Mouse (Mus musculus): ENCODE results near the gene Hif3a. TPM values are rescaled to one million over a fixed set of nuclear protein-coding genes. Genes with fewer than 3 reads are reported as not detected.
A peak's percentile ranks its signal among the peaks of the same experiment; 100 is the strongest.
"Not testable (repeated sequence)": the region's sequence is repeated elsewhere in the genome, so short reads cannot be mapped to it uniquely, and the experiment has no call there.

Hif3a gene
- 6.9 and 8.9 TPM in 2 replicates for polyA plus RNA-seq (2015; fragmentation: Nextera tagmentation; extraction: Ambion mirVana)

DNA sequence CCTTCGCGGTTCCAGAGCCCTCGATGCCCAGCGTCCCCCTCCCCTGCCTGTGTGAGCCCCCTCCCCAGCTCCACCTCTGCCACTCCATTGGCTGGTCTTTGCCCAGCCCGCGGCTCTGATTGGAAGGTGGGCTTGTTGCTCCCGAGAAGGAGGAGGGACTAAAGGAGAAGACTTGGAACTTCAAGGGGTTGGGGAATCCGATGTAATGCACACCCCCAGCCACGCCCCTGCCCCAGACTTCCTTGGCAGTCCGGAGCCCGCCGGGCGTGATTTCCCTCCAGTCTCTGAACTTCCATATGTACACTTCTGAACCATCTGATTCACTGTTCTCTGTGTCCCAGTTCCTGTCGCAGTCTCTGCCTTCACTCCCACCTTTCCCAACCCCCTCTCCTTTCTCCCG is at the start of gene Hif3a:
Gene Hif3a, minus strand, starts transcription at position 39 of the 400 bp plus-strand sequence.
- Histone ChIP-seq H3K4me2 (ENCODE audit: low read length) (peak within 1 kb of the TSS; percentile 82), H3K27me3 (replicated peaks; ENCODE audit: control insufficient read depth, insufficient read depth, low read length) (peaks cover 3% of the 10 kb centered on the region; the same call in 1 of the 2 replicates), H3K4me1 (ENCODE audit: control insufficient read depth, insufficient read depth, low read depth, low read length) (peaks cover 11% of the 10 kb centered on the region), H3K27ac (ENCODE audit: low read depth, low read length) (peak within 1 kb of the TSS; percentile 78), H3K36me3 (ENCODE audit: control insufficient read depth, insufficient read depth, low read length) (no peaks in the 10 kb centered on the region), H3K4me3 (ENCODE audit: low read length) (peak within 1 kb of the TSS; percentile 50), H3K9me3 (ENCODE audit: control insufficient read depth, low read length) (no peaks in the 10 kb centered on the region), H3K9ac (ENCODE audit: low read depth, low read length) (peak within 1 kb of the TSS; percentile 66)
- WGBS = 0% methylated on average over 15 of the region's 15 CpGs
- peak; percentile 90 for ATAC-seq

DNA sequence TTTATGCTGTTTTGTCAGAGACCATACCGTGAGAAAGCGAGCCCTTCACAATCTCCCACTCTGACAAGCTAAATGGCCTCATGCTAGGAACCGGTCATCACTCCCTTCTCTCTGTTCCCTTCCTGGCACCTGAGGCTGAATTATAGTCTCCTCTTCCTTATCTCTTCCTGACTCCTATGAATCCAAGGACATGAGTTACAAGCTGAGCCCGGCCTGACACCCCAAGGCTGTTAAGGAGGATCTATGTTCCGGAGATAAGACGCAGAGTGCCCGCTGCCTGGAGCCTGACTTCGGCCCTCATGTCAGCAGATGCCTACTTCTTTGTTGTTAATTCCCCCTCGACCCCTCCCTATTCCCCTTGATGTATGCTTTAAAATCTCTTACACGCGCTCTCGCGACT is 39.4 kb upstream of the Hif3a start:
- not testable (repeated sequence) for H3K36me3 ChIP-seq (ENCODE audit: control insufficient read depth, insufficient read depth, low read length); H3K4me1 ChIP-seq (ENCODE audit: control insufficient read depth, insufficient read depth, low read depth, low read length); H3K4me2 ChIP-seq (ENCODE audit: low read length); H3K27me3 ChIP-seq (replicated peaks; ENCODE audit: control insufficient read depth, insufficient read depth, low read length); H3K4me3 ChIP-seq (ENCODE audit: low read length); H3K9ac ChIP-seq (ENCODE audit: low read depth, low read length); H3K27ac ChIP-seq (ENCODE audit: low read depth, low read length); H3K9me3 ChIP-seq (ENCODE audit: control insufficient read depth, low read length); ATAC-seq
- 90% methylated on average over 13 of the region's 13 CpGs for WGBS

DNA sequence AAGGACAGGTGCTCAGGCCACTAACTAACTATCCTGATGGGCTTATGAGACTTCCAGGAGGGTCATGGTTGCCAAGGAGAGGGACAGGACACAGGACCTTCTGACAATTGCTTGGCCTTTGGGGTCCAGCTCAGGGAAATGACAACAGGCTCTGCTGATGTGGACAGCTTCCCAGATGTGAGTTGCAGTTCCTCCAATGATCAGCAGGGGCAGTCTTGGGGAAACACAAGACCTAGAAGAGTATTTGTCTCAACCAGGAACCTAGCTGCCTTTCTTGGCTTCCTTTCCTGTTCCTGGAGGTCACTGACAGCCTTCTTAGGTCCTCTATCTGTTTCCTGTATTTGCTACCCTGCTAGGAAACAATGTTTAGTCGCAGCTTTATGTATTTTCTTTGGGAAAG is 29.1 kb upstream of the Hif3a start:
- H3K27ac ChIP-seq (ENCODE audit: low read depth, low read length) = no peak overlapping the region
- WGBS = 9% methylated on average over 1 of the region's 1 CpGs
- H3K4me3 ChIP-seq (ENCODE audit: low read length) = no peak overlapping the region
- no peaks in the 10 kb centered on the region for H3K36me3 ChIP-seq (ENCODE audit: control insufficient read depth, insufficient read depth, low read length)
- no peak for ATAC-seq
- no peaks in the 10 kb centered on the region for H3K9me3 ChIP-seq (ENCODE audit: control insufficient read depth, low read length)
- H3K27me3 ChIP-seq (replicated peaks; ENCODE audit: control insufficient read depth, insufficient read depth, low read length) = no peaks in the 10 kb centered on the region
- no peak overlapping the region for H3K9ac ChIP-seq (ENCODE audit: low read depth, low read length)
- H3K4me2 ChIP-seq (ENCODE audit: low read length) = no peak overlapping the region
- H3K4me1 ChIP-seq (ENCODE audit: control insufficient read depth, insufficient read depth, low read depth, low read length) = no peaks in the 10 kb centered on the region

DNA sequence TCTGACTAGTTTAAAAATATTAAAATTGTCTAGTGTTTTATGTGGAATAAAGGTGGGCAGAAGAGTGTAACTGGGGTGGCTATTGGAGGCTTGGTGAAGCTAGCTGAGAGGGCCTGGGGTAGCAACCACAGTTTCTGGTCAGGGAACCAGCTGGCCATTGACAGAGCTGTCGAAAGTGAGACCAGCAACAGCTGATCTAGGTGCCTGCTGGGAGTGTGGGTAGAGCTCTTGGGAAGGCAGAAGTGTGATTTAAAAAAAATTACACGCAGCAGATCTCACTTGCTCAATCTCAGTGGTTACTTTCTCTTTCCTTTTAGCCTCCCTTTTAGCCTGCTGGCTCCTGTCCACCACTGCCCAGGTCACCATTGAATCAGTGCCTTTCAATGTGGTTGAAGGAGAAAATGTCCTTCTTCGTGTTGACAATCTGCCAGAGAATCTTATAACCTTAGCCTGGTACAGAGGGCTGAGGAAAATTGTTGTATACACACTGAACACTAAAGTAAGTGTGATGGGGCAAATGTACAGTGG is 27.9 kb upstream of the Hif3a start:
- WGBS = 64% methylated on average over 3 of the region's 3 CpGs
- Histone ChIP-seq H3K4me3 (ENCODE audit: low read length) (no peak overlapping the region), H3K27me3 (replicated peaks; ENCODE audit: control insufficient read depth, insufficient read depth, low read length) (no peaks in the 10 kb centered on the region), H3K9me3 (ENCODE audit: control insufficient read depth, low read length) (no peaks in the 10 kb centered on the region), H3K9ac (ENCODE audit: low read depth, low read length) (no peak overlapping the region), H3K36me3 (ENCODE audit: control insufficient read depth, insufficient read depth, low read length) (no peaks in the 10 kb centered on the region), H3K27ac (ENCODE audit: low read depth, low read length) (no peak overlapping the region), H3K4me2 (ENCODE audit: low read length) (no peak overlapping the region), H3K4me1 (ENCODE audit: control insufficient read depth, insufficient read depth, low read depth, low read length) (no peaks in the 10 kb centered on the region)
- no peak for ATAC-seq

DNA sequence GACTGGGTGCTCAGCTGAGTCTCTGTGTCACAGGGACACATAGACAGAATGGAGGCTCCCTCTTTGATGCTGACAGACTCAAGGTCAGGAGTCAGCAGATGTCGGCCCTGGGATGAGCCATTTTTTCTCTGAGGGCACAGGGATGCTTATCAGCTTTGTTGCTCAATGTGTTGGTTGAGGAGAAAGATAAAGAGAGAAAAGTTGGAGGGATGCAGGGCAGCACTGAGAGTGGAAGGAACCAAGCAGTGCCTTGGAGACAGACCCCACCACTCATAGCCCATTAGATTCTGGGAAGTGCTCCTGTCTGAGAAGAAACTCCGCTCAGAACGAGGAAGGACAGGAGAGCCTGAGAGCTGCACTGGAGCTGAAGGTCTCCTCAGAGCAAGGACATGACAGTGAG is 25.5 kb upstream of the Hif3a start:
- Histone ChIP-seq H3K4me3 (ENCODE audit: low read length) (no peak overlapping the region), H3K27me3 (replicated peaks; ENCODE audit: control insufficient read depth, insufficient read depth, low read length) (no peaks in the 10 kb centered on the region), H3K36me3 (ENCODE audit: control insufficient read depth, insufficient read depth, low read length) (no peaks in the 10 kb centered on the region), H3K27ac (ENCODE audit: low read depth, low read length) (no peak overlapping the region), H3K9ac (ENCODE audit: low read depth, low read length) (no peak overlapping the region), H3K9me3 (ENCODE audit: control insufficient read depth, low read length) (no peaks in the 10 kb centered on the region), H3K4me1 (ENCODE audit: control insufficient read depth, insufficient read depth, low read depth, low read length) (no peaks in the 10 kb centered on the region), H3K4me2 (ENCODE audit: low read length) (no peak overlapping the region)
- 90% methylated on average over 3 of the region's 3 CpGs for WGBS
- no peak for ATAC-seq

DNA sequence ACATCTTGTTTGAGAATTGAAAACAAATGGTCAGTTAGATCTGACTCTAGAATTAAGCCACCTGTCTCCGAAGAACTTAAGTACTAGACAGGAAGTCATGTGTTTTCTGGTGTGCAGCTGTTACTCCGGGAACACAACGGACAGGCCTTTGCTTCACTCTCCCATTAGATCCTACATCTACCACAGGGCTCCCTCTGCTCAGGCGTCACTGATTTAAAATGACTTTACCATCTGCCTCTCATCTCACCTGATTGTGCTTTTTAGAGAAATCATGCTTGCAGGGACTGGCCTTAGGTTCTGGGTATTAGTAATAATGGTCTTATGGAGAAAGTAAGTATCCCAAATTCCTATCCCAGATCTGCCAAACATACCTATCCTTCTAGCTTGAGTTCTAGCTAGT is 20.5 kb upstream of the Hif3a start:
- Histone ChIP-seq H3K9ac (ENCODE audit: low read depth, low read length) (no peak overlapping the region), H3K27ac (ENCODE audit: low read depth, low read length) (no peak overlapping the region), H3K4me1 (ENCODE audit: control insufficient read depth, insufficient read depth, low read depth, low read length) (no peaks in the 10 kb centered on the region), H3K4me3 (ENCODE audit: low read length) (no peak overlapping the region), H3K9me3 (ENCODE audit: control insufficient read depth, low read length) (no peaks in the 10 kb centered on the region), H3K27me3 (replicated peaks; ENCODE audit: control insufficient read depth, insufficient read depth, low read length) (no peaks in the 10 kb centered on the region), H3K36me3 (ENCODE audit: control insufficient read depth, insufficient read depth, low read length) (no peaks in the 10 kb centered on the region), H3K4me2 (ENCODE audit: low read length) (no peak overlapping the region)
- WGBS = 89% methylated on average over 4 of the region's 4 CpGs
- no peak for ATAC-seq

DNA sequence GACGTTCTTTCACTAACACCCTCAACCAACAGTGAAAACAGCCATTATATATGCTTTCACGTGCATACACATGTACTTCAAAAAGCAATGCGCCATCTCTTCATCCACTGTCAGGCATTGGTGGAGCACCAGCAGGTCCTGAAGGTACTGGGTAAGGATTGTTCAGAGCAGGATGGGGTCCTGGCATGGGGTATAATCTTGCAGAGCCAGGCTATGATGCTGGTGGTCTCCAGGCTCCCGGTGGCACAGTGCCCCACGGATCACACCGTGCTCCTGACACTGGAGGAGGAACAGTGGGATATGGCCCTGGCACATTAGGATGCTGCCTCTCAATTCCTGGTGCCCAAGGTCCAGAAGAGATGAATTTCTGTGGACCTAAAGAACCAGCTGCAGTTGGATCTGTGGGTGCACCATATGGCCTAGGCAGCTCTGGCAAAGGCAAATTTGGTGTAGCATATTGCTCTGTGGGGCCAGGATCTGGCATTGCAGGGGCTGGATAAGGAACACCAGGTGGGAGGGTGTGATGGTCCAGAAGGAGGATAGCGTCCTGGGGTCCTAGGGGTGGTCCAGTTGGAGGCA is 15.9 kb upstream of the Hif3a start:
- Histone ChIP-seq H3K4me3 (ENCODE audit: low read length) (no peak overlapping the region), H3K27me3 (replicated peaks; ENCODE audit: control insufficient read depth, insufficient read depth, low read length) (no peaks in the 10 kb centered on the region), H3K9me3 (ENCODE audit: control insufficient read depth, low read length) (no peaks in the 10 kb centered on the region), H3K4me1 (ENCODE audit: control insufficient read depth, insufficient read depth, low read depth, low read length) (peaks cover 4% of the 10 kb centered on the region; the same call in 1 of the 2 replicates), H3K9ac (ENCODE audit: low read depth, low read length) (no peak overlapping the region), H3K27ac (ENCODE audit: low read depth, low read length) (no peak overlapping the region), H3K4me2 (ENCODE audit: low read length) (no peak overlapping the region), H3K36me3 (ENCODE audit: control insufficient read depth, insufficient read depth, low read length) (no peaks in the 10 kb centered on the region)
- WGBS = 87% methylated on average over 7 of the region's 7 CpGs
- ATAC-seq = no peak

DNA sequence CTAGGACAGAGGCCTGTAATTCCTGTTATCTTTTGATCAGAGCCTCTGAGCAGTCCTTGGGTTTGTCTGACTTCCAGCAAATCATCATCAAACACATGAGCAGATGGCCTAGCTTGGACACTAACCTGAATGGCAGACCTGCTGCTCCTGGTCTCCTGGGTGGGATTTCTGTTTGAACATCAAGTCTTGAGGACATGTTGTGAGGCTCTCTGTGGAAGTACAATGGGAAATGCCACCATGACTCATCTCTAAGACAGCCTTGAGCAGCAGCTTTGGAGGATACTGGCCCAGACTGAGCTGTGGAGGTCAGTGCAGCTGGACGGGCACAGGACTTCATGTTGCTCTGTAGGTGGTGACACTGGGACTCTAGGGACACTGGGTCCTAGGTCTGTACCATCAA is 14.3 kb upstream of the Hif3a start:
- Histone ChIP-seq H3K4me1 (ENCODE audit: control insufficient read depth, insufficient read depth, low read depth, low read length) (peaks cover 4% of the 10 kb centered on the region; the same call in 1 of the 2 replicates), H3K4me3 (ENCODE audit: low read length) (no peak overlapping the region), H3K36me3 (ENCODE audit: control insufficient read depth, insufficient read depth, low read length) (no peaks in the 10 kb centered on the region), H3K27me3 (replicated peaks; ENCODE audit: control insufficient read depth, insufficient read depth, low read length) (0 out of 2 replicates have a peak, but pooled peaks cover 2% of the 10 kb centered on the region), H3K27ac (ENCODE audit: low read depth, low read length) (no peak overlapping the region), H3K4me2 (ENCODE audit: low read length) (no peak overlapping the region), H3K9ac (ENCODE audit: low read depth, low read length) (no peak overlapping the region), H3K9me3 (ENCODE audit: control insufficient read depth, low read length) (no peaks in the 10 kb centered on the region)
- WGBS = 90% methylated on average over 1 of the region's 1 CpGs
- ATAC-seq = no peak

DNA sequence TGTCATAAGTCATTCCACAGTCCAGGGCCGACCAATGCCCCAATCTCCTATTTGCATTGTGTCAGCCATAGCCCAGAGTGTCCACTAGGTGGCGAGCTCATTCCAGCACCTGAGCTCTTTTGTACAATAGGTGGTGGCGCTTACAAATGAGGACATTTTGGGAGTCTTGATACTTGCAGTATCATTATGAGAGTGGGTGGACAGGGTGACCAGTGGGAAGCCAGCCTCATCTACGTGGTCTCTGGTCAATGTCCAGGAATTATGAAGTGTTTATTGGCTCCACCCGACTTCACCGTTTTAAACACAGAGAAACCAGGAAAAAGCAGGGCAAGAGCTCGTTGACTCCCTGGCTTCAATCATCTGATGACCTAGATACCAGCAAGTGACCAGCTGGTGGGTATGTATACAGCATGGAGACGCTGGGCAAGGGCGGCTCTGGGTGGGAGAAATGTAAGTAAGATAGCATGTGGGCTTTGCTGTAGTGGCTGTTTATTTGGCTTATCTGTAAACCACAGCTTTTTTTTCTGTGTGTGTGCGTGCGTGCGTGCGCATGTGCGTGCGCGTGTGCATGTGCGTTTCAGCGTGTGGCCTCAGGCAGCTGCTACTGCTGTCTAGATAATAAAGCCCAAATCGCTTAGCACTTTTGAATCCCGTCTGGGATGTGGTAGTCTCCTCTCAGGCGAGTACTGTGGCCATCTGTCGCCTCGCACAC is 11.8 kb upstream of the Hif3a start, which contains the start of gene Psg16:
Gene Psg16, plus strand, starts transcription at position 137 of the 712 bp plus-strand sequence.
- Histone ChIP-seq H3K36me3 (ENCODE audit: control insufficient read depth, insufficient read depth, low read length) (no peaks in the 10 kb centered on the region), H3K9me3 (ENCODE audit: control insufficient read depth, low read length) (no peaks in the 10 kb centered on the region), H3K4me3 (ENCODE audit: low read length) (peak within 1 kb of the TSS; percentile 24), H3K4me1 (ENCODE audit: control insufficient read depth, insufficient read depth, low read depth, low read length) (peaks cover 4% of the 10 kb centered on the region; the same call in 1 of the 2 replicates), H3K9ac (ENCODE audit: low read depth, low read length) (peak within 1 kb of the TSS; percentile 47), H3K27me3 (replicated peaks; ENCODE audit: control insufficient read depth, insufficient read depth, low read length) (0 out of 2 replicates have a peak, but pooled peaks cover 2% of the 10 kb centered on the region), H3K27ac (ENCODE audit: low read depth, low read length) (peak within 1 kb of the TSS; percentile 63; the same call in 1 of the 2 replicates), H3K4me2 (ENCODE audit: low read length) (peak within 1 kb of the TSS; percentile 51)
- 62% methylated on average over 23 of the region's 23 CpGs for WGBS
- ATAC-seq = peak; percentile 92
